Mouse (Mus musculus) WW6 (cell line): ENCODE results near the gene Klhl35.
"Not testable (repeated sequence)": the region's sequence is repeated elsewhere in the genome, so short reads cannot be mapped to it uniquely, and the experiment has no call there.

Source experiments
- DNase-seq: peaks from one replicate; pipeline ENCODE4 v3.0.0-alpha.2; 2013; ENCODE audit warnings: low read depth, low spot score

Gene Klhl35

GRCm38 (mm10) chr7:99500201-99500600, 34.4 kb downstream of the Klhl35 start:
- DNase-seq: peak; percentile 61

DNA sequence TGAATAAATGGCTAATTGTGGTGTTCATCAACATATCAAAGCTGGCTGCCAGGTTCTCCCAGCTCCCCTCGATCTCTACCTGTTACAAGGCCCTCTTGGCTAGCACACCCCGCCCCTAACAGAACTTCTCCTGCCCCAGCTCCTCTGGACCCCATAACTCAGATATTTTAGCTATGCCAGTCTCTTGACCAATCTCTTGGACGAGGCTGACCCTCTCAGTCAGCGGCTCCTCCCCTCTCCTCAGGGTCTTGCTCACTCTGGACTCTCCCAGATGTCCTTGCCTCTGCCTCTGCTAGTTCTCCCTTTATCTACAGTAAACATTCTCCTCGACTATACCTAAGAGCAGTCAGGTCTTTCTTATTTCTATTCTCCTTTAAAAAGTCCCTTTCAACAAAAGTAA, 34.9 kb downstream of the Klhl35 start:
- no peak for DNase-seq

- no peak for DNase-seq
Observed at GRCm38 (mm10) chr7:99501148-99501547, 35.3 kb downstream of the Klhl35 start.

DNA sequence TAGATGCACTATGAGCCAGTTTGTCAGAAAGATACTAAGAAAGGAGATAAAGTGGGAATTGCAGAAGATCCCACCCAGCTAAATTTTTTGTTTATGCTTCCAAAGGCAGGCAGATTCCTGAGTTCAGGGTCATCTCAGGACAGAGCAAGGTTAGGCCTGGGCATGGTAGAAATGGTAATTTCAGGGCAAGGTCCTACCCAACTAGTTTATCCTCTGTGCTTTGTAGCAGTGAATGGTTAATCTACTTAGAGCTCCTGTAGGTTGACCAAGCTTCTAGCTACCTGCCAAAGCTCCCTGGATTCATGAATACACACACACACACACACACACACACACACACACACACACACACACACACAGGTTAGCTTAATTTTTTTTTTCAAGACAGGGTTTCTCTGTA, 38.8 kb downstream of the Klhl35 start:
- DNase-seq: no peak

DNA sequence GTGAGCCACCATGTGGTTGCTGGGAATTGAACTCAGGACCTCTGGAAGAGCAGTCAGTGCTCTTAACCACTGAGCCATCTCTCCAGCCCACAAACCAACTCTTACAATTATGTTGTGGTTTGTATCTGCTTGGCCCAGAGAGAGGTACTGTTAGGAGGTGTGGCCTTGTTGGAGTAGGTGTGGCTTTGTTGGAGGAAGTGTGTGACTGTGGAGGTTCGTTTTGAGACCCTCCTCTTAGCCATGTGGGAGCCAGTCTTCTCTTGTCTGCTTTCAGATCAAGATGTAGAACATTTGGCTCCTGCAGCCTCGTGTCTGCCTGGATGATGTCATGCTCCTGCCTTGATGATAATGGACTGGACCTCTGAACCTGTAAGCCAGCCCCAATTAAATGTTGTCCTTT, 42.4 kb downstream of the Klhl35 start:
- not testable (repeated sequence) for DNase-seq

- no peak for DNase-seq
Observed at GRCm38 (mm10) chr7:99510087-99510501, 44.3 kb downstream of the Klhl35 start.

- DNase-seq: no peak
Observed at GRCm38 (mm10) chr7:99516092-99516813, 50.4 kb downstream of the Klhl35 start.

- no peak for DNase-seq
Observed at GRCm38 (mm10) chr7:99516814-99517157, 51.0 kb downstream of the Klhl35 start.

GRCm38 (mm10) chr7:99518954-99519644, 53.3 kb downstream of the Klhl35 start:
- no peak for DNase-seq

- DNase-seq: no peak
Observed at GRCm38 (mm10) chr7:99523121-99523520, 57.3 kb downstream of the Klhl35 start.
